Mouse (Mus musculus) kidney, adult 11 months (tissue): ENCODE results near the gene Ankrd1.

ENCODE experiments used
- DNase-seq: peaks from one replicate; pipeline ENCODE4 v3.0.0; 2022

The Ankrd1 gene

GRCm38 (mm10) chr19:36119783-36120471 is at the start of gene Ankrd1:
Ankrd1 (minus strand) TSS chr19:36120099.
- no peak for DNase-seq

GRCm38 (mm10) chr19:36169101-36169500 is 49.2 kb upstream of the Ankrd1 start:
- no peak for DNase-seq

- DNase-seq: no peak
These were observed 48.2 kb upstream of the Ankrd1 start for GRCm38 (mm10) chr19:36168121-36168520.

GRCm38 (mm10) chr19:36167291-36167896 is 47.5 kb upstream of the Ankrd1 start:
- DNase-seq: no peak

GRCm38 (mm10) chr19:36166401-36167160 is 46.7 kb upstream of the Ankrd1 start:
- no peak for DNase-seq

GRCm38 (mm10) chr19:36165351-36165750 is 45.5 kb upstream of the Ankrd1 start:
- no peak for DNase-seq

GRCm38 (mm10) chr19:36150241-36151007 is 30.5 kb upstream of the Ankrd1 start:
- no peak for DNase-seq

- DNase-seq: no peak
These were observed 28.7 kb upstream of the Ankrd1 start for GRCm38 (mm10) chr19:36148578-36148977.

- no peak for DNase-seq
These were observed 23.7 kb upstream of the Ankrd1 start for GRCm38 (mm10) chr19:36143571-36143970.

GRCm38 (mm10) chr19:36133731-36134130 is 13.8 kb upstream of the Ankrd1 start:
- no peak for DNase-seq

- DNase-seq: no peak
These were observed 13.2 kb upstream of the Ankrd1 start for GRCm38 (mm10) chr19:36133064-36133463.

- no peak for DNase-seq
These were observed 12.1 kb upstream of the Ankrd1 start for GRCm38 (mm10) chr19:36131990-36132389.

GRCm38 (mm10) chr19:36130181-36130580 is 10.3 kb upstream of the Ankrd1 start:
- no peak for DNase-seq

GRCm38 (mm10) chr19:36129643-36130042 is 9.7 kb upstream of the Ankrd1 start:
- no peak for DNase-seq

- peak; percentile 47 for DNase-seq
These were observed 9.3 kb upstream of the Ankrd1 start for GRCm38 (mm10) chr19:36129213-36129612.

- no peak for DNase-seq
These were observed 8.5 kb upstream of the Ankrd1 start for GRCm38 (mm10) chr19:36128440-36128839.

GRCm38 (mm10) chr19:36124203-36124602 is 4.3 kb upstream of the Ankrd1 start:
- DNase-seq: no peak

- DNase-seq: no peak
These were observed 680 bp downstream of the Ankrd1 start for GRCm38 (mm10) chr19:36119219-36119618.

GRCm38 (mm10) chr19:36116185-36116584 is 3.7 kb downstream of the Ankrd1 start:
- no peak for DNase-seq

GRCm38 (mm10) chr19:36112007-36112406 is 7.9 kb downstream of the Ankrd1 start:
- no peak for DNase-seq

- DNase-seq: no peak
These were observed 8.6 kb downstream of the Ankrd1 start for GRCm38 (mm10) chr19:36111054-36111895.

- DNase-seq: no peak
These were observed 9.4 kb downstream of the Ankrd1 start for GRCm38 (mm10) chr19:36110465-36110864.
